Mouse (Mus musculus) adrenal gland, adult (tissue): Measurements from ENCODE around the gene Olfr262.
"Not testable (repeated sequence)": the region's sequence is repeated elsewhere in the genome, so short reads cannot be mapped to it uniquely, and the experiment has no call there.

Experiments used
- DNase-seq, 2 experiments: peaks; one replicate each; pipeline ENCODE4 v3.0.0; 2022 to 2023; ENCODE audit warnings: low spot score in 1 of 2; ENCODE audit not compliant: inconsistent age in 2 of 2

The Olfr262 gene

GRCm38 (mm10) chr19:12241559-12241958, at the start of gene Olfr262:
Gene Olfr262 (minus strand): TSS chr19:12241659.
- DNase-seq: no peak

- DNase-seq: no peak
These were observed 38.1 kb upstream of the Olfr262 start, which contains the start of gene Olfr1434 for GRCm38 (mm10) chr19:12279554-12279953. Gene Olfr1434 (plus strand): TSS chr19:12279854.

GRCm38 (mm10) chr19:12260732-12261131, 19.3 kb upstream of the Olfr262 start, which contains the start of gene Olfr235:
Gene Olfr235 (plus strand): TSS chr19:12261032.
- DNase-seq: peak in 1 of 2 experiments; percentile 54

- DNase-seq: not testable (repeated sequence)
These were observed 9.0 kb downstream of the Olfr262 start, which contains the start of gene Olfr1432 for GRCm38 (mm10) chr19:12232496-12232895. Gene Olfr1432 (minus strand): TSS chr19:12232596.

- DNase-seq: no peak
These were observed 41.1 kb downstream of the Olfr262 start, which contains the start of gene Olfr1431 for GRCm38 (mm10) chr19:12200334-12200733. Gene Olfr1431 (plus strand): TSS chr19:12200634.

GRCm38 (mm10) chr19:12199076-12199475, 42.4 kb downstream of the Olfr262 start:
- not testable (repeated sequence) for DNase-seq
